Mouse (Mus musculus): Measurements from ENCODE around the gene Sp110. TPM values are rescaled to one million over a fixed set of nuclear protein-coding genes. Genes with fewer than 3 reads are reported as not detected.
"Not testable (repeated sequence)": the region's sequence is repeated elsewhere in the genome, so short reads cannot be mapped to it uniquely, and the experiment has no call there.

The Sp110 gene
- polyA plus RNA-seq (2016; fragmentation: Nextera tagmentation; extraction: Ambion mirVana), result 0.67 and 0.72 TPM in 2 replicates

GRCm38 (mm10) chr1:85598271-85599012 lies at the start of gene Sp110:
Gene Sp110, minus strand, starts transcription at chr1:85598817.
- not testable (repeated sequence) for H3K9ac ChIP-seq; H3K27ac ChIP-seq; H3K36me3 ChIP-seq; H3K9me3 ChIP-seq; H3K4me3 ChIP-seq; H3K4me1 ChIP-seq; H3K27me3 ChIP-seq (replicated peaks); H3K4me2 ChIP-seq (replicated peaks); ATAC-seq (ENCODE audit: low FRiP score, low read depth)
- 77% methylated on average over 17 of the region's 17 CpGs for WGBS

- H3K4me3 ChIP-seq; H3K4me2 ChIP-seq (replicated peaks); H3K27ac ChIP-seq; ATAC-seq (ENCODE audit: low FRiP score, low read depth); H3K36me3 ChIP-seq; H3K9me3 ChIP-seq; H3K4me1 ChIP-seq; H3K9ac ChIP-seq; H3K27me3 ChIP-seq (replicated peaks): not testable (repeated sequence)
- WGBS, result 82% methylated on average over 4 of the region's 4 CpGs
Measured at GRCm38 (mm10) chr1:85638144-85638543, 39.5 kb upstream of the Sp110 start.

GRCm38 (mm10) chr1:85636936-85637335 lies 38.3 kb upstream of the Sp110 start:
- not testable (repeated sequence) for H3K36me3 ChIP-seq; H3K9ac ChIP-seq; ATAC-seq (ENCODE audit: low FRiP score, low read depth); H3K4me1 ChIP-seq; H3K4me2 ChIP-seq (replicated peaks); H3K9me3 ChIP-seq; H3K27ac ChIP-seq; H3K4me3 ChIP-seq; H3K27me3 ChIP-seq (replicated peaks)
- 58% methylated on average over 3 of the region's 3 CpGs for WGBS

GRCm38 (mm10) chr1:85618689-85619088 lies 20.1 kb upstream of the Sp110 start:
- H3K36me3 ChIP-seq; ATAC-seq (ENCODE audit: low FRiP score, low read depth); H3K27ac ChIP-seq; H3K4me1 ChIP-seq; H3K9me3 ChIP-seq; H3K4me3 ChIP-seq; H3K27me3 ChIP-seq (replicated peaks); H3K9ac ChIP-seq; H3K4me2 ChIP-seq (replicated peaks): not testable (repeated sequence)
- WGBS, result 64% methylated on average over 1 of the region's 1 CpGs

- ATAC-seq (ENCODE audit: low FRiP score, low read depth); H3K36me3 ChIP-seq; H3K27me3 ChIP-seq (replicated peaks); H3K9ac ChIP-seq; H3K4me3 ChIP-seq; H3K4me2 ChIP-seq (replicated peaks); H3K27ac ChIP-seq; H3K4me1 ChIP-seq; H3K9me3 ChIP-seq: not testable (repeated sequence)
- 65% methylated on average over 4 of the region's 5 CpGs for WGBS
Measured at GRCm38 (mm10) chr1:85617161-85617560, 18.5 kb upstream of the Sp110 start.

GRCm38 (mm10) chr1:85615819-85616218 lies 17.2 kb upstream of the Sp110 start:
- H3K9ac ChIP-seq; H3K27me3 ChIP-seq (replicated peaks); H3K4me3 ChIP-seq; H3K9me3 ChIP-seq; H3K27ac ChIP-seq; H3K4me2 ChIP-seq (replicated peaks); H3K36me3 ChIP-seq; H3K4me1 ChIP-seq; ATAC-seq (ENCODE audit: low FRiP score, low read depth): not testable (repeated sequence)
- WGBS, result 72% methylated on average over 3 of the region's 3 CpGs

GRCm38 (mm10) chr1:85615096-85615495 lies 16.5 kb upstream of the Sp110 start:
- H3K36me3 ChIP-seq; H3K27ac ChIP-seq; H3K4me2 ChIP-seq (replicated peaks); H3K9ac ChIP-seq; H3K9me3 ChIP-seq; H3K4me1 ChIP-seq; H3K4me3 ChIP-seq; ATAC-seq (ENCODE audit: low FRiP score, low read depth); H3K27me3 ChIP-seq (replicated peaks): not testable (repeated sequence)
- 95% methylated on average over 3 of the region's 3 CpGs for WGBS

- H3K27ac ChIP-seq; H3K4me2 ChIP-seq (replicated peaks); H3K9me3 ChIP-seq; H3K27me3 ChIP-seq (replicated peaks); H3K9ac ChIP-seq; ATAC-seq (ENCODE audit: low FRiP score, low read depth); H3K4me3 ChIP-seq; H3K36me3 ChIP-seq; H3K4me1 ChIP-seq: not testable (repeated sequence)
- no CpG with 5 or more reads among the region's 4 CpGs for WGBS
Measured at GRCm38 (mm10) chr1:85610581-85610980, 12.0 kb upstream of the Sp110 start.

GRCm38 (mm10) chr1:85608361-85608760 lies 9.7 kb upstream of the Sp110 start:
- not testable (repeated sequence) for H3K27ac ChIP-seq; H3K27me3 ChIP-seq (replicated peaks); H3K36me3 ChIP-seq; H3K9ac ChIP-seq; H3K4me1 ChIP-seq; ATAC-seq (ENCODE audit: low FRiP score, low read depth); H3K4me2 ChIP-seq (replicated peaks); H3K4me3 ChIP-seq; H3K9me3 ChIP-seq
- WGBS, result 86% methylated on average over 3 of the region's 4 CpGs

GRCm38 (mm10) chr1:85604341-85604740 lies 5.7 kb upstream of the Sp110 start:
- H3K9me3 ChIP-seq; H3K4me1 ChIP-seq; ATAC-seq (ENCODE audit: low FRiP score, low read depth); H3K27me3 ChIP-seq (replicated peaks); H3K27ac ChIP-seq; H3K4me2 ChIP-seq (replicated peaks); H3K9ac ChIP-seq; H3K36me3 ChIP-seq; H3K4me3 ChIP-seq: not testable (repeated sequence)
- WGBS, result 89% methylated on average over 1 of the region's 1 CpGs

GRCm38 (mm10) chr1:85600794-85601193 lies 2.2 kb upstream of the Sp110 start:
- not testable (repeated sequence) for H3K27ac ChIP-seq; H3K36me3 ChIP-seq; H3K9me3 ChIP-seq; H3K4me2 ChIP-seq (replicated peaks); H3K4me1 ChIP-seq; H3K9ac ChIP-seq; ATAC-seq (ENCODE audit: low FRiP score, low read depth); H3K4me3 ChIP-seq; H3K27me3 ChIP-seq (replicated peaks)
- 63% methylated on average over 4 of the region's 4 CpGs for WGBS

GRCm38 (mm10) chr1:85600078-85600477 lies 1.5 kb upstream of the Sp110 start, which contains the start of gene Sp140:
Gene Sp140, plus strand, starts transcription at chr1:85600378.
- not testable (repeated sequence) for H3K9me3 ChIP-seq; H3K4me3 ChIP-seq; H3K36me3 ChIP-seq; H3K4me2 ChIP-seq (replicated peaks); H3K27ac ChIP-seq; H3K4me1 ChIP-seq; ATAC-seq (ENCODE audit: low FRiP score, low read depth); H3K27me3 ChIP-seq (replicated peaks); H3K9ac ChIP-seq
- 89% methylated on average over 1 of the region's 5 CpGs for WGBS

- 83% methylated on average over 8 of the region's 8 CpGs for WGBS
- not testable (repeated sequence) for H3K4me3 ChIP-seq; H3K27ac ChIP-seq; H3K4me2 ChIP-seq (replicated peaks); H3K36me3 ChIP-seq; H3K27me3 ChIP-seq (replicated peaks); H3K9ac ChIP-seq; H3K9me3 ChIP-seq; ATAC-seq (ENCODE audit: low FRiP score, low read depth); H3K4me1 ChIP-seq
Measured at GRCm38 (mm10) chr1:85592526-85592925, 6.1 kb downstream of the Sp110 start.

Data from neural tube, embryonic 12.5 days (tissue).